Mouse (Mus musculus): ENCODE measurements around the gene Teddm2. TPM values are rescaled to one million over a fixed set of nuclear protein-coding genes. Genes with fewer than 3 reads are reported as not detected.
A peak's percentile ranks its signal among the peaks of the same experiment; 100 is the strongest.
"Not testable (repeated sequence)": the region's sequence is repeated elsewhere in the genome, so short reads cannot be mapped to it uniquely, and the experiment has no call there.

Teddm2 gene
- polyA plus RNA-seq, 1 experiment from 2014 or later, result 0.39 TPM

DNA sequence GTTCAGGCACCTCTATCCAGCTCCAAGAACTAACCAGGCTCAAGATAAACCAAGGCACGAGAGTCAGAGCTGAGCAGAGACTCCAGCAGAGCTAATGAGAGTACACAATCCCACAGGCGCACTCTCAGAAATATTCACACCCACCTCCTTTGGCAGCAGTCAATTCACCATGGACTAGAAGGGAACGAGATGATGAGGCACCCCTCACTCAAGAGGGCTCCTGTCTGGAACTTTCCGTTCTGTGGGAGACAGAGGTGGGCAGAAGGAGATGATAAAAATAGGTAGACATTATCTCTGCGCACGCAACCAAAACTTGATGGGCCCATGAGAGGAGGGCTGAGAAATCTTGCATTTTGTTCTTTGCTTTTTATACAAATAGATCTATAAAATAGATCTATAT, 26.0 kb downstream of the Teddm2 start, which contains the start of gene Teddm1b:
Gene Teddm1b, plus strand, starts transcription at position 301 of the 400 bp plus-strand sequence.
- no peaks in the 10 kb centered on the region for H3K36me3 ChIP-seq
- ATAC-seq (ENCODE audit: low read depth) (no peak), DNase-seq (no peak)
- no peak within 1 kb of the TSS for H3K4me3 ChIP-seq (replicated peaks)
- H3K4me2 ChIP-seq, result no peak within 1 kb of the TSS
- H3K9ac ChIP-seq, result no peak within 1 kb of the TSS
- no peaks in the 10 kb centered on the region for H3K27me3 ChIP-seq
- no peaks in the 10 kb centered on the region for H3K4me1 ChIP-seq (replicated peaks)
- no peaks in the 10 kb centered on the region for H3K9me3 ChIP-seq (replicated peaks)
- H3K27ac ChIP-seq, result no peak within 1 kb of the TSS
- 67% methylated on average over 6 of the region's 6 CpGs for WGBS (ENCODE audit: insufficient replicate concordance)

DNA sequence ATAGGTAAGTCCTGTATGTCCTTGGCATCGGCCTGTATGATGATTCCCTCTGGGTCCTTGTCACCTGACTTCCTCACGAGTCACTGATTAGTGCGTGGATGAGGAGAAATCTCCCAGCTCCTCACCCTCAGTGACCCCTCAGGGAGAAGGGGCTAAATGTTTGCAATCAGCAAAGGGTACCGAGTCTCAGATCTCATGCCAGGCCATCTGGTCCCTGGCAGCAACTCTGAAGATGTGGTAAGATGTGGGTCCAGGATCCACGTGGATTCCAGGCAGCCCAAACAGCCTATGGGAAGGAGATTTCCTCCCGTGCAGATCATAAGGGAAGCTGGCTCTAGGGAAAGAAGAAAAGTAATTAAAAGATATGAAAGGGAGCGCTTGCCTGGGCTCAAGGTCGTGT, 44.1 kb downstream of the Teddm2 start:
- WGBS (ENCODE audit: insufficient replicate concordance), result 68% methylated on average over 8 of the region's 8 CpGs
- no peaks in the 10 kb centered on the region for H3K9me3 ChIP-seq (replicated peaks)
- no peak for DNase-seq

DNA sequence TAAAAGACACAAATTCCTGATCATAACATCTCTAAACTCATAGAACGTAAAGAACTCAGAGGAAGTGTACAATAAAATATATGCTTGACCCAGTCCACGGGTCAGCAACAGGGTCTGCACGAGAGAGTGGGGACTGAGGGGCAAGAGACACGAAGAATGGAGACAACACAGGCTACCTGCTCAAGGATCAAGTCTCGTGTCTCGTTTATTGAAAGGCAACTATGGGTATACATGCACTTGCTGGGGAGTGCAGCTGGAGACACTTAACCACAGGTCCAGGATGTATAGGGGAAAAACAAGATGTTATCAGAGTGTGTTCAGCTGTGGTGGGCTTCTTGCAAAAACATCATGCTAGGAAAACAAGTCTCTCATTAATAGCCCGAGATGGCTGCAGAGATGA, 47.3 kb downstream of the Teddm2 start:
- not testable (repeated sequence) for DNase-seq; H3K4me1 ChIP-seq (replicated peaks); H3K9me3 ChIP-seq (replicated peaks); H3K4me3 ChIP-seq (replicated peaks); H3K9ac ChIP-seq; H3K36me3 ChIP-seq; H3K27ac ChIP-seq; ATAC-seq (ENCODE audit: low read depth); H3K4me2 ChIP-seq; H3K27me3 ChIP-seq
- WGBS (ENCODE audit: insufficient replicate concordance), result 40% methylated on average over 7 of the region's 7 CpGs

More for the DNA sequence above, 44.1 kb downstream of the Teddm2 start:
- Histone ChIP-seq H3K27me3 (no peaks in the 10 kb centered on the region), H3K9ac (no peak overlapping the region), H3K4me2 (no peak overlapping the region), H3K4me1 (replicated peaks) (no peaks in the 10 kb centered on the region), H3K27ac (no peak overlapping the region), H3K36me3 (no peaks in the 10 kb centered on the region), H3K4me3 (replicated peaks) (no peak overlapping the region)
- ATAC-seq (ENCODE audit: low read depth), result no peak

DNA sequence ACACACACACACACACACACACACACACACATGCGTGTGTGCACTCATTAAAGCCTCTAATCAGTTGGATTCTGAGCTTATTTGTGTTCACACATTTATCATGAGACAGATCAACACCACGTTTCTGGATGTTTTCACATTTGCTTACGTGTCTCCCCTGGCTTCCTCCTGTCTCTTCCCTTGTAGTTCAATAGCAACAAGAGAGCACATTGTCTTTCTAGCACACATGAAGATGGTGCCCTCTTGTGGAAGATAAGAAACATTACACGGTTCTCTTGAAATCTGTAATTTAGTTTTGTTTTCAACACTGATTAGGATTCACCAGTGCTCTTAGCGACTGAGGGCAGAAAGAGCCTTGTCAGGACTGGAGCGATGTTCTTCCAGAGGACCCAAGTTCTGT, 53.2 kb downstream of the Teddm2 start:
- Histone ChIP-seq H3K9ac (no peak overlapping the region), H3K4me2 (no peak overlapping the region), H3K4me1 (replicated peaks) (no peaks in the 10 kb centered on the region), H3K36me3 (no peaks in the 10 kb centered on the region), H3K9me3 (replicated peaks) (no peaks in the 10 kb centered on the region), H3K4me3 (replicated peaks) (no peak overlapping the region), H3K27me3 (no peaks in the 10 kb centered on the region), H3K27ac (no peak overlapping the region)
- ATAC-seq (ENCODE audit: low read depth) (no peak), DNase-seq (no peak)
- WGBS (ENCODE audit: insufficient replicate concordance), result 17% methylated on average over 6 of the region's 6 CpGs

DNA sequence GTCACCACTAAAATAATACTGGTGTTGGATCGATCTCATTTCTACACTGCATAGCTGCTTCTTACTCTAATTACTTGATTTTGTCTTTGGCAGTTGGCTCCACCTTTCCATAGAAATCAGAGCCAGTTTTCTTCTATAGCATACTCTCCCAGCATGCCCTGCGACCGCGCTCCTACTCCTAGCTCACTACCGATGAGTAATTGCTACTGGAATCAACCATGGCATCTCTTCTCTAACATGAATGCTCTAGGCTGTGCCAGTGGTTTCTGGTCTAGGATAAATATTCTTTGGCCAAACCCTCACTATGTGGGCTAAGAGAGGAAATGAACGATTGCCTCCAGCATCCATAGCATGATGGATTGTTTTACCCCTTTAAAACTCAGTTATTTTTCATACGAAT, 53.6 kb downstream of the Teddm2 start:
- no peak overlapping the region for H3K27ac ChIP-seq
- H3K36me3 ChIP-seq, result no peaks in the 10 kb centered on the region
- H3K9me3 ChIP-seq (replicated peaks), result no peaks in the 10 kb centered on the region
- DNase-seq (no peak), ATAC-seq (ENCODE audit: low read depth) (no peak)
- no peaks in the 10 kb centered on the region for H3K4me1 ChIP-seq (replicated peaks)
- no peaks in the 10 kb centered on the region for H3K27me3 ChIP-seq
- H3K4me2 ChIP-seq, result no peak overlapping the region
- H3K4me3 ChIP-seq (replicated peaks), result no peak overlapping the region
- 75% methylated on average over 7 of the region's 7 CpGs for WGBS (ENCODE audit: insufficient replicate concordance)
- H3K9ac ChIP-seq, result no peak overlapping the region

DNA sequence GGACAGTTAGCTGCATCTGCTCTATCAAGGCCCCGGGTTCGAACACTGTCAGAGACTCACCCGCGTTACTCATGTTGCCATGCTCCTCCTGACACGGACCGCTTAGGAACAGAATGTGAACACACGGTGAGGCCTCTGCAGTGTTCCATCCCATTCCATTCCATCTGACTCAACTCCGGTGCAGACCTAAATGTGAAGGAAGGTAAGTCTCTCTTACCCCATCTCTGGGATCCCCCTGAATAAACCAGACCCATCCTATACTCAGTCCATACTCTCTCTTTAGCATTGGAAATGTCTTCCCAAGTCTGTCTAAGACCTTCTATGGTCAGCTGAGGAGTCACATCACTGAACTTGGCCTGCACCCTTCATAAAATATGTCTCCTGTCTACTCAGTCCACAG, 56.0 kb downstream of the Teddm2 start, which contains the start of gene Rgsl1:
Gene Rgsl1, minus strand, starts transcription at position 101 of the 400 bp plus-strand sequence.
- 82% methylated on average over 8 of the region's 8 CpGs for WGBS (ENCODE audit: insufficient replicate concordance)
- Histone ChIP-seq H3K9me3 (replicated peaks) (no peaks in the 10 kb centered on the region), H3K36me3 (no peaks in the 10 kb centered on the region), H3K4me1 (replicated peaks) (no peaks in the 10 kb centered on the region), H3K27me3 (no peaks in the 10 kb centered on the region), H3K27ac (no peak within 1 kb of the TSS), H3K4me2 (no peak within 1 kb of the TSS), H3K9ac (no peak within 1 kb of the TSS), H3K4me3 (replicated peaks) (no peak within 1 kb of the TSS)
- DNase-seq, result no peak
- no peak for ATAC-seq (ENCODE audit: low read depth)

DNA sequence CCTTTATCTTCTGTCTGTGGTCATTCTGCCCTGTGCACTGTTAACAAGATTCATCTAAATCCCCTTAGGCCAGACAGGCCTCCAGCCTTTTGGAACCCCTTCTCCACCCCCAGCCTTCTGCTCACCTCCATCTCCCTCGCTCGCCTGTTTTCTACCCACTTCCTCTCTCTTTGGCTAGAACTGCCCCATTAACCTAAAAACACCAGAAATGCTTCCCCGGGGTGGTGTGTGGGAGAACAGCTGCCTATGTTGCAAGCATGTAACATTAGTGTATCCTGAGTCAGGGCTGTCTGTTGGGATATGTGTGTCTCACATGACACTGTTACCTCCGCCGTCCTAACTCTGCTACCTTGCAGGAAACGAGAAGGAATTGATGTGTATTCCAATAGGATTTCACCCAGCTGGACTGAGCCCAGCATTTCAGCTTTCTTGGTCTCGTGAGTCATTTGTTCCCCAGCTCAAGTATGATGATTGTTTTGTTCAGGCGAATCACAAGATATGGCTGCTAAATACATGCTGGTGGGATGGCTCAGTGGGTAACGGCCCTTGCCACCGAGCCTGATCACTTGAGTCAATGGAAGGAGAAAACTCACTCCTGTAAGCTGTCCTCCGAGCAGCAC, 57.8 kb downstream of the Teddm2 start:
- Histone ChIP-seq H3K27me3 (no peaks in the 10 kb centered on the region), H3K4me3 (replicated peaks) (no peak overlapping the region), H3K9ac (no peak overlapping the region), H3K4me1 (replicated peaks) (no peaks in the 10 kb centered on the region), H3K27ac (no peak overlapping the region), H3K36me3 (no peaks in the 10 kb centered on the region), H3K4me2 (no peak overlapping the region), H3K9me3 (replicated peaks) (no peaks in the 10 kb centered on the region)
- WGBS (ENCODE audit: insufficient replicate concordance), result 59% methylated on average over 11 of the region's 11 CpGs
- ATAC-seq (ENCODE audit: low read depth) (no peak), DNase-seq (no peak)

DNA sequence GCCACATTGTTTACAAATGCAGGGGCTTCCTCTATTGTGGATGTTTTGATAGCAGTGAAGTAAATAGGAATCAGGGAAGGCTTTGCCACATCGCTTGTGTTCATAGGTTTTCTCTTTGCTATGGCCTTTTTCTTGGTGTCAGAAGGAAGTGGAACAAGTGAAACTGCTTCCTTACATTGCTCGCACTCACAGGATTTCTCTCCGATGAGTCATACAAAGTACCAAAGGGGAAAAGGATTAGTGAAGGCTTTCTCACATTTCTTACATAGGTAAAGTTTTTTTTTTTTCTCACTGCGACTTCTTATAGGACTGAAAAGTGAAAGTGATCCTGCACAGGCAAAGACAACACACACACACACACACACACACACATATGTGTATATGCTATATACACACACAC, 64.0 kb downstream of the Teddm2 start:
- ATAC-seq (ENCODE audit: low read depth), result no peak
- H3K9ac ChIP-seq, result no peak overlapping the region
- WGBS (ENCODE audit: insufficient replicate concordance), result 38% methylated on average over 4 of the region's 4 CpGs

DNA sequence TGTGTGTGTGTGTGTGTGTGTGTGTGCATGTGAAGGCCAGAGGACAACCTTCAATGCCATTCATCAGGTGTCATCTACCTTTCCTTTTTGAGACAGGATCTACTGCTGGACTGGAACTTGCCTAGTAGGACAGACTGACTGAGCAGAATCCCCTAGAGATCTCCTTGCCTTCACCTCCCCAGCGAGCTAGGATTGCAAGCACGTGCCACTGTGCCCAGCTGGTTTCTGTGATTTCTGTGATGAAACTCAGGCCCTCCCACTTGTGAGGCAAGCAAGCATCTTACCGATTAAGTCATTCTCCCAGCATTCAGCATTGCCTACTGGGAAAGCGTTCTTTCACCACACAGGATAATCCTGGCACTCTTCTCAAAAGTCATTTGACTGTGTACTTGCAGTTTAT, 69.3 kb downstream of the Teddm2 start:
- Histone ChIP-seq H3K27ac (no peak overlapping the region), H3K4me2 (no peak overlapping the region), H3K27me3 (no peaks in the 10 kb centered on the region), H3K9me3 (replicated peaks) (no peaks in the 10 kb centered on the region), H3K9ac (no peak overlapping the region), H3K4me1 (replicated peaks) (no peaks in the 10 kb centered on the region), H3K4me3 (replicated peaks) (no peak overlapping the region), H3K36me3 (no peaks in the 10 kb centered on the region)
- WGBS (ENCODE audit: insufficient replicate concordance), result 64% methylated on average over 4 of the region's 4 CpGs
- ATAC-seq (ENCODE audit: low read depth), result no peak
- no peak for DNase-seq

More for the DNA sequence above, 64.0 kb downstream of the Teddm2 start:
- H3K27ac ChIP-seq, result no peak overlapping the region
- no peaks in the 10 kb centered on the region for H3K4me1 ChIP-seq (replicated peaks)
- DNase-seq, result no peak
- H3K36me3 ChIP-seq, result no peaks in the 10 kb centered on the region
- H3K9me3 ChIP-seq (replicated peaks), result no peaks in the 10 kb centered on the region
- H3K4me3 ChIP-seq (replicated peaks), result no peak overlapping the region
- no peak overlapping the region for H3K4me2 ChIP-seq
- H3K27me3 ChIP-seq, result no peaks in the 10 kb centered on the region

DNA sequence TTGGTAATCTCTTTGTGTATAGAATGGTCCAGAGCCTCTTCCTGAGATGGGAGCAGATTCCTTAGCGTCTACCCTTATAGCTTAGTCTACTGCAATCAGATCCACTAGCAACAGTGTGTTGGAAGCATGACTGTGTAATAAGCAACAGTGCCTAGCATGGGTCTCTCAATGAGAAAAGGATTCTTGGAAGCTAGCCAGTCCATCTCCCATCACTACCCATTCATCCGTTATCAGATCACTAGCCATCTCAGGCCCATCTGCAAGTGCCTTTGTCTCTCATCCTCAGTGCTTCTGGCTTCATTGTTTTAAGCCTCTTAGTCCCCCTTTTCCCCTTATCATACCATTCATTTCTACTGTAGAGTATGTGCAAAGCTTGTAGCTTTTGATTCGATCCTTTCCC, 79.8 kb downstream of the Teddm2 start:
- no peak overlapping the region for H3K4me2 ChIP-seq
- H3K27ac ChIP-seq, result no peak overlapping the region
- DNase-seq (no peak), ATAC-seq (ENCODE audit: low read depth) (no peak)
- no peaks in the 10 kb centered on the region for H3K27me3 ChIP-seq
- H3K4me3 ChIP-seq (replicated peaks), result no peak overlapping the region
- no peaks in the 10 kb centered on the region for H3K36me3 ChIP-seq
- H3K4me1 ChIP-seq (replicated peaks), result no peaks in the 10 kb centered on the region
- no peak overlapping the region for H3K9ac ChIP-seq
- H3K9me3 ChIP-seq (replicated peaks), result 0 out of 2 replicates have a peak, but pooled peaks cover 3% of the 10 kb centered on the region
- WGBS (ENCODE audit: insufficient replicate concordance), result 66% methylated on average over 3 of the region's 3 CpGs

DNA sequence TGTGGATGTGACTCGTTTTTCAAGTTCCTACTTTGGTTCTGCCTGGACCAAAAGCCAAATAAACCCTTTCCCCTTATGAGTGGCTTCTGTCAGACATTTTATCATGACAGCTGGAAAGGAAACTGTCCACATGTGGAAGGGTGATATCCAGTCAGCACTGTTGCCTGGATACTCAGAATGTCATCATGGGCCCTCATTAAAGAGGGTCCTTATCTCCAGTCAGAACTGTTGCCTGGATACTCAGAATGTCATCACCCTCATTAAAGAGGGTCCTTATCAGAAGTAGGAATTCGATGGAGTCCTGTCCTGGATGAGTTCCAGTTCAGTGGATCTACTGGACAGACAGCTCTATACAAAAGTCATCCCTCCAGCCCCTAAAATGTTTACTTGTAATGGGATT, 85.8 kb downstream of the Teddm2 start:
- Histone ChIP-seq H3K36me3 (no peaks in the 10 kb centered on the region), H3K9me3 (replicated peaks) (no peaks in the 10 kb centered on the region), H3K27me3 (no peaks in the 10 kb centered on the region), H3K4me2 (no peak overlapping the region), H3K4me3 (replicated peaks) (no peak overlapping the region), H3K9ac (no peak overlapping the region), H3K27ac (no peak overlapping the region), H3K4me1 (replicated peaks) (no peaks in the 10 kb centered on the region)
- DNase-seq, result no peak
- ATAC-seq (ENCODE audit: low read depth), result no peak
- 23% methylated on average over 2 of the region's 2 CpGs for WGBS (ENCODE audit: insufficient replicate concordance)

DNA sequence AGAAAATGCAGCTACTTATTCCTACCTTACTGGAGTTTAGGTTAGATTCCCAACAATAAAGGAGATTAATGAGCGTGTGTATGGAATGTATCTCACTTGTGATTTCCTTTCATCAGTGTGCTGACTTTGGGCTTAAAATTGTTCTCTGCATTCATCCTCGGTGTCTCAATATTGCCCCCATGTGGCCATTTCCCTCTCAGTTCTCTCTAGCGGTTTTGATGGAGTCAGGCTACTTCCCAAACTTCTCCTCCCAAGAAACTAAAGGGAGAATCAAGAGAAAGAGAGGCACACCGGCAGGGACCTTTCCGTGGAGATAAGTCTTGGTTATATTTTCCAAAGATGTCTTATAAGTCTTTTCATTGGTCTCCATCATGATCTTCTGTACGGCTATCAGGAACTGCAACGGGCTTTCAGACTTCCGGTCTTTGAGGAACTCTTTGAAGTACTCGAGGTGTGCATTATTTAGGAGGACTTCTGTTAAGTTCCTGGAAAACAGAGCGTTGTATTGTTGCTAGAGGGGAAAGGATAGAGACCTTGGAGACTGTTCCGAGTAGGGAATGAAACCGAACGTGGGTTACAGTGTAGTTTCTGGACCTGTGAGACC, 92.5 kb downstream of the Teddm2 start:
- Histone ChIP-seq H3K9ac (no peak overlapping the region), H3K27ac (no peak overlapping the region), H3K4me1 (replicated peaks) (no peaks in the 10 kb centered on the region), H3K9me3 (replicated peaks) (no peaks in the 10 kb centered on the region), H3K4me2 (peak overlapping the region; percentile 19; the same call in 1 of the 2 replicates), H3K4me3 (replicated peaks) (no peak overlapping the region), H3K36me3 (no peaks in the 10 kb centered on the region), H3K27me3 (no peaks in the 10 kb centered on the region)
- ATAC-seq (ENCODE audit: low read depth), result no peak
- WGBS (ENCODE audit: insufficient replicate concordance), result 25% methylated on average over 13 of the region's 13 CpGs
- peak; percentile 9 for DNase-seq
